Mouse (Mus musculus): ENCODE data around the gene Tnrc6a.

GRCm38 (mm10) chr7:123130198-123130597 lies 6.5 kb downstream of the Tnrc6a start:
- TF ChIP-seq CTCF (IDR thresholded peaks at IDR 0.05; ENCODE audit: borderline replicate concordance, control insufficient read depth, extremely low read depth, insufficient read depth, low read length, poor library complexity) (no peak), POLR2A (IDR thresholded peaks at IDR 0.05; ENCODE audit: control insufficient read depth, extremely low read depth, insufficient read depth, low read length, poor library complexity) (no peak)

All from thymus, adult 2 months (tissue).